Mouse (Mus musculus) neutrophil, adult 59 days (primary cell): ENCODE results near the gene Tert. TPM values are rescaled to one million over a fixed set of nuclear protein-coding genes. Genes with fewer than 3 reads are reported as not detected.

ENCODE experiments used
- total RNA-seq, 2 experiments: library from RNA; stranded (reverse); gene quantifications; 1 replicate in 1 of 2; 2 replicates in 1 of 2; pipeline ENCODE4 v1.2.4; 2023

The Tert gene
- total RNA-seq: under 1 TPM; 0.16 to 0.79 TPM

DNA sequence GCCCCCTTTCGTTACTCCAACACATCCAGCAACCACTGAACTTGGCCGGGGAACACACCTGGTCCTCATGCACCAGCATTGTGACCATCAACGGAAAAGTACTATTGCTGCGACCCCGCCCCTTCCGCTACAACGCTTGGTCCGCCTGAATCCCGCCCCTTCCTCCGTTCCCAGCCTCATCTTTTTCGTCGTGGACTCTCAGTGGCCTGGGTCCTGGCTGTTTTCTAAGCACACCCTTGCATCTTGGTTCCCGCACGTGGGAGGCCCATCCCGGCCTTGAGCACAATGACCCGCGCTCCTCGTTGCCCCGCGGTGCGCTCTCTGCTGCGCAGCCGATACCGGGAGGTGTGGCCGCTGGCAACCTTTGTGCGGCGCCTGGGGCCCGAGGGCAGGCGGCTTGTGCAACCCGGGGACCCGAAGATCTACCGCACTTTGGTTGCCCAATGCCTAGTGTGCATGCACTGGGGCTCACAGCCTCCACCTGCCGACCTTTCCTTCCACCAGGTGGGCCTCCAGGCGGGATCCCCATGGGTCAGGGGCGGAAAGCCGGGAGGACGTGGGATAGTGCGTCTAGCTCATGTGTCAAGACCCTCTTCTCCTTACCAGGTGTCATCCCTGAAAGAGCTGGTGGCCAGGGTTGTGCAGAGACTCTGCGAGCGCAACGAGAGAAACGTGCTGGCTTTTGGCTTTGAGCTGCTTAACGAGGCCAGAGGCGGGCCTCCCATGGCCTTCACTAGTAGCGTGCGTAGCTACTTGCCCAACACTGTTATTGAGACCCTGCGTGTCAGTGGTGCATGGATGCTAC is at the start of gene Tert:
Gene Tert (plus strand): TSS at position 167 of the 805 bp plus-strand sequence.

DNA sequence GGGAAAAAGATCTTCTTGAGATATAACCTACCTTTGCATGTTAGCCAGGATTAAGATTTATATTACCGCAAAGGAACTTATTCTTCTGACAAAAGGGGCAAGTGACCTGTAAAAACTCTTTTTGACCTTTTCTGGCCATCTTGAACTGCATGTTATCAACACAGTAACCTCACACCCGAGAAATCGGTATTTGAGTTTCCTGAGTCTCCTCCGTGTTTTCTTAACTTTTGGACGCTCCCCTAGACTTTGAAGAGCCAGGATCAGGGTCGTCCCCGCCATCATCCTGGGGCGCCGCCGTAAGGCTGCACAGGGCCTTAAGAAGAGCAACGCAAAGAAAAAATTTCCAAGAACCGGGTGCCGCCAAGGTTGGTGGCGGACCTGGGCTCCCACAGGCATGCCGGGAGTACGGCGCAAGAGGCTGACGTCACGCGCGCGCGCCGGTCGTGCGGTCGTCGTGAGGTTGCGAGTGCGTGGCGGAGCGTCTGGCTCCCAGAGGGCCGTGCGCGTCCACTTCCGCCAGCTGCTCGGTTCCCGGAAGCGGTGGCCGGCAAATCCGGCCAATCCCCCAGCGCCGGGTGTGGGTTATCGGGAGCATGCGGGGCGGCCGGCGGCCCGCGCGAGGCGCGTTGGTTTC is 23.1 kb upstream of the Tert start, which contains the start of gene Clptm1l:
Gene Clptm1l (plus strand): TSS at position 485 of the 634 bp plus-strand sequence.

DNA sequence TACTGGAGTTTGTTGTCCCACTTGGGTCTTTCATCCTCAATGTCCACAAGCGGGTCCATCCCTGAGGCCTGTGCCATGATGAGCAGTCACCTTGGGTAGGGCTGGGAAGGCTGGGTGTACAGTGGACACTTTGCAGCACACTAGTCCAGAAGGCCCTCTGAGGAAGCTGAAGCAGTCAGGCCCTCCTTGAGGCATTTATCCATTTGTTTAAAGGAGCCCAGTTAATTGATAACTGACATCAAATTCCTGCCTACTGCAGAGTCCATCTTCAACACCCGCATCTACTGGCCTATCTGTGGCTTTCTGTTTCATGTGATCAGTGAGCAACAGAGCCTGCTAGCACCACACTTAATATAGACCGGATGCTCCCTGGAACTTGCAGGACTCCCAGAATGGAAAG is 51.1 kb downstream of the Tert start, which contains the start of gene Slc6a18:
Gene Slc6a18 (minus strand): TSS at position 171 of the 400 bp plus-strand sequence.

Other genes with a start within 250 kb of the Tert start
- 10 to 100 TPM; 36.7 to 49.5 TPM for gene Lpcat1, start 159.7 kb upstream of the Tert start, total RNA-seq
- gene Slc6a3, start 90.2 kb upstream of the Tert start, total RNA-seq: not detected
- 10 to 100 TPM; 83.5 to 85.4 TPM for gene Clptm1l, start 22.9 kb upstream of the Tert start, total RNA-seq
- not detected for gene Slc6a18, start 51.1 kb downstream of the Tert start, total RNA-seq
- not detected for gene Slc6a19, start 78.0 kb downstream of the Tert start, total RNA-seq
- 1 to 10 TPM; 2.9 to 3.0 TPM for gene Slc12a7, start 106.2 kb downstream of the Tert start, total RNA-seq
- gene Nkd2, start 220.7 kb downstream of the Tert start, total RNA-seq: under 1 TPM in 1 of 2 experiments, not detected in 1; 0.15 TPM